Mouse (Mus musculus) CD4-positive, CD25-positive, alpha-beta regulatory T cell, adult 4 months (primary cell): ENCODE measurements around the gene Pacrg. TPM values are rescaled to one million over a fixed set of nuclear protein-coding genes. Genes with fewer than 3 reads are reported as not detected.

Experiments
- ATAC-seq: one replicate; pipeline ENCODE4 v1.8.0; 2017
- polyA plus RNA-seq, 2 experiments: library from polyadenylated mRNA; unstranded; fragments of 100-300 nt; shearing (Covaris generic); gene quantifications; one replicate each; pipeline ENCODE4 v1.2.1; 2017

Gene Pacrg
- polyA plus RNA-seq, 2 experiments from 2014 or later: not detected

- ATAC-seq: no peak
These were observed 100.0 kb downstream of the Pacrg start for GRCm38 (mm10) chr17:10740083-10740482.

GRCm38 (mm10) chr17:10737966-10738365 lies 102.1 kb downstream of the Pacrg start:
- no peak for ATAC-seq

- ATAC-seq: no peak
These were observed 105.4 kb downstream of the Pacrg start for GRCm38 (mm10) chr17:10734733-10735132.

GRCm38 (mm10) chr17:10732303-10733048 lies 107.6 kb downstream of the Pacrg start:
- no peak for ATAC-seq

GRCm38 (mm10) chr17:10724853-10725252 lies 115.3 kb downstream of the Pacrg start:
- ATAC-seq: no peak

- no peak for ATAC-seq
These were observed 118.5 kb downstream of the Pacrg start for GRCm38 (mm10) chr17:10721562-10721961.

- ATAC-seq: no peak
These were observed 123.0 kb downstream of the Pacrg start for GRCm38 (mm10) chr17:10717148-10717547.

- ATAC-seq: no peak
These were observed 137.3 kb downstream of the Pacrg start for GRCm38 (mm10) chr17:10702781-10703180.

- ATAC-seq: no peak
These were observed 142.1 kb downstream of the Pacrg start for GRCm38 (mm10) chr17:10698041-10698440.

- no peak for ATAC-seq
These were observed 144.7 kb downstream of the Pacrg start for GRCm38 (mm10) chr17:10695421-10695820.

- ATAC-seq: no peak
These were observed 163.0 kb downstream of the Pacrg start for GRCm38 (mm10) chr17:10677098-10677497.

GRCm38 (mm10) chr17:10675536-10675935 lies 164.6 kb downstream of the Pacrg start:
- ATAC-seq: no peak

GRCm38 (mm10) chr17:10675048-10675447 lies 165.1 kb downstream of the Pacrg start:
- no peak for ATAC-seq

GRCm38 (mm10) chr17:10661294-10661693 lies 178.8 kb downstream of the Pacrg start:
- no peak for ATAC-seq

GRCm38 (mm10) chr17:10643604-10644003 lies 196.5 kb downstream of the Pacrg start:
- ATAC-seq: no peak

- no peak for ATAC-seq
These were observed 200.3 kb downstream of the Pacrg start for GRCm38 (mm10) chr17:10639816-10640215.

GRCm38 (mm10) chr17:10635955-10636470 lies 204.1 kb downstream of the Pacrg start:
- ATAC-seq: no peak

- no peak for ATAC-seq
These were observed 204.6 kb downstream of the Pacrg start for GRCm38 (mm10) chr17:10635470-10635869.

GRCm38 (mm10) chr17:10635046-10635445 lies 205.1 kb downstream of the Pacrg start:
- ATAC-seq: no peak

GRCm38 (mm10) chr17:10633769-10634168 lies 206.3 kb downstream of the Pacrg start:
- no peak for ATAC-seq

GRCm38 (mm10) chr17:10628240-10628639 lies 211.9 kb downstream of the Pacrg start:
- no peak for ATAC-seq

GRCm38 (mm10) chr17:10627476-10627875 lies 212.6 kb downstream of the Pacrg start:
- no peak for ATAC-seq

- ATAC-seq: no peak
These were observed 213.6 kb downstream of the Pacrg start for GRCm38 (mm10) chr17:10626299-10627095.
